Mouse (Mus musculus) adrenal gland, postnatal 10 days (tissue): ENCODE results near the gene Tac4. TPM values are rescaled to one million over a fixed set of nuclear protein-coding genes. Genes with fewer than 3 reads are reported as not detected.

ENCODE experiments used
- DNase-seq: peaks from one replicate; pipeline ENCODE4 v3.0.0; 2021; ENCODE audit warnings: mixed read lengths
- total RNA-seq, 2 experiments: library from RNA; stranded (reverse); gene quantifications; 2 replicates each; pipeline ENCODE4 v1.2.3; 2021

Tac4 gene
- total RNA-seq, 2 experiments from 2014 or later, result not detected

GRCm38 (mm10) chr11:95315215-95315955, 54.1 kb downstream of the Tac4 start:
- no peak for DNase-seq

DNA sequence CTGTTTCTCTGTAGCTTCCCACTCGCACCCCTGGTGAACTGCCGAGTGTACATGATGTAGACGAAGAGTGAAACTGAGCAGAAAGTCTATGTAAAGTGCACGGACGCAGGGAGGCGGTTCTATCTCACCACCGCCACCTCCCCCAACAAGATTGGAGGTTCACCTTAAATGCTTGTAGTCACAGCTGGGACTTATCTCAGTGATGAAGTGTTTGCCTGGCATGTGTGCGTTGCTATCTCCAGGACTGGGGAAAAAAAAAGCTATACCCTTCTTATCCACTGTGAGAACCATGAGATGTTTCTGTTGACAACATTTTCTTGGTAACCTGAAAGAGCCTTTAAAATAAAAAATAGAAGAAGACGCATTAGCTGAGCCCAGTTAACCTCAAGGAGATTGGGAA, 56.8 kb downstream of the Tac4 start:
- DNase-seq, result no peak

Other genes with a start within 250 kb of the Tac4 start
- 100 to 1,000 TPM; 144 to 199 TPM for gene Pdk2, start 220.2 kb upstream of the Tac4 start, total RNA-seq
- 10 to 100 TPM; 22.4 to 26.2 TPM for gene Itga3, start 184.7 kb upstream of the Tac4 start, total RNA-seq
- gene Dlx3, start 141.4 kb upstream of the Tac4 start, total RNA-seq, result under 1 TPM in 1 of 2 experiments, not detected in 1; 0.60 TPM
- under 1 TPM in 1 of 2 experiments, not detected in 1; 0.18 TPM for gene Dlx4, start 115.3 kb upstream of the Tac4 start, total RNA-seq
- 10 to 100 TPM; 52.0 to 63.0 TPM for gene Kat7, start 48.7 kb downstream of the Tac4 start, total RNA-seq
- gene Fam117a, start 75.5 kb downstream of the Tac4 start, total RNA-seq, result 10 to 100 TPM; 21.6 to 25.9 TPM
- gene Slc35b1, start 123.2 kb downstream of the Tac4 start, total RNA-seq, result 10 to 100 TPM; 48.8 to 53.9 TPM
- 100 to 1,000 TPM; 104 to 121 TPM for gene Spop, start 152.6 kb downstream of the Tac4 start, total RNA-seq